Mouse (Mus musculus) layer of hippocampus, adult 18-20 months (tissue): ENCODE measurements at regions not wholly inside any gene's neighbourhood (a gene's known extent, or its start where the extent isn't known, plus 50 kb on each side); places are given as distances from the start of the nearest gene placed in this dataset.

Experiments
- DNase-seq, 2 experiments: peaks; one replicate each; pipeline ENCODE4 v3.0.0; 2022; ENCODE audit warnings: low spot score in 2 of 2

- peak; percentile 75 to 90 for DNase-seq
Observed at GRCm38 (mm10) chr7:77988177-77988576, 749.6 kb downstream of the Ntrk3 start.

DNA sequence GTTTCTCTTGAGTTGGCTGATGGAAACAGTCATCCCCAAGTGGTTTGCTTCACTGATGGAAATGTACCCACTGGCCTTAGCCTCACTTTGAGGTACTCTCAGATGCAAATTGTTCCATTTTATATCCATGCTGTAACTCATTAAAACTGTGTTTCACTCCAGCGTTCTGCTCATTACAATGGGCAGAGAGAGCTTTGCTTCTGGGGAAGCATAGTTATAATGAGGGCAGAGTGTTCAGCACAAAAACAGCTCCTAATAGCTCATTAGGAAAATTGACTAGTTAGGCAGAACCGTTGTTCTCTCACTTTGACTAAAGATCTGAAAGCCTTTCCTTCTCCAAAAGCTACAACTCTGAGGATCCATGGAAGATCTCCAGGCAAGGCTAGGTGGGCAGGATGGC is 771.2 kb downstream of the Ntrk3 start:
- no peak for DNase-seq

DNA sequence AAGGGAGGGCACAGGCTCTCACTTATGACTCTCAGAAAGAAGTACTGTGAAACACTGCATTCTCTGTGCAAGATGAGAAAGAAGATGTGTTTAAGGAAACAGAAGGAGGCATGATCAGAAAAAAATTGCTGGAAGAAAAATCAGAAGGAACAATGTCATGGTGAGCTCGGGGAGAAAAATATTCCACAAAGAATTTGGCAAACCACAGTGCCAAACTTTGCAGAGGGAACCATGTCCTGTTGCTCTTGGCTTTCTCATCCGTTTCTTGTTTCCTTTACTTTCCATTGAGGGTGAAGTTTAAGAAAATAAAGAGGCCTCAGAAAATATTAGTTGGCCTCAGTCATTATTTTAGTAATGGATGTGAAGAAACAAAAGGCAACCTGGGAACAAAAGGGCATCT is 804.4 kb downstream of the Ntrk3 start:
- DNase-seq, result no peak

- no peak for DNase-seq
Observed at GRCm38 (mm10) chr7:77928479-77929467, 809.0 kb downstream of the Ntrk3 start.

- DNase-seq, result no peak
Observed at GRCm38 (mm10) chr7:77899231-77899630, 838.6 kb downstream of the Ntrk3 start.

DNA sequence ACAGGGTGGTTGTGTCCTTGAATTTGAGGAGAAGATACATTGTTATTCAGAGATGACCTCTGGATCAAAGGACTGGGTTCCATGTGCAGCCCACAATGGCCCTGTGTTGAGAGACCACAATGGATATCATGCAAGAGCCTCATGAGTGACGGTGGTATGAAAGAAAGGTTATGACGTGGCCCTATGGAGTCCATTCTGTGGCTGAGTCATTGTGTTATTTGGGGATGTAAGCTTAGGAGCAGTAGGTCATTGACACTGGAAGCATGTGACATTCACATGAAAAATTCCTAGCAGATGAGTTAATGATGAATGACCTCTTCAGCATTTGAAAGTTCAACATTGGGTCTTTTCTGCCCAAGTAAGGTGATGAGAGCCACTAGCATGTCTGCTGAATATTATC is 849.3 kb downstream of the Ntrk3 start:
- no peak for DNase-seq

DNA sequence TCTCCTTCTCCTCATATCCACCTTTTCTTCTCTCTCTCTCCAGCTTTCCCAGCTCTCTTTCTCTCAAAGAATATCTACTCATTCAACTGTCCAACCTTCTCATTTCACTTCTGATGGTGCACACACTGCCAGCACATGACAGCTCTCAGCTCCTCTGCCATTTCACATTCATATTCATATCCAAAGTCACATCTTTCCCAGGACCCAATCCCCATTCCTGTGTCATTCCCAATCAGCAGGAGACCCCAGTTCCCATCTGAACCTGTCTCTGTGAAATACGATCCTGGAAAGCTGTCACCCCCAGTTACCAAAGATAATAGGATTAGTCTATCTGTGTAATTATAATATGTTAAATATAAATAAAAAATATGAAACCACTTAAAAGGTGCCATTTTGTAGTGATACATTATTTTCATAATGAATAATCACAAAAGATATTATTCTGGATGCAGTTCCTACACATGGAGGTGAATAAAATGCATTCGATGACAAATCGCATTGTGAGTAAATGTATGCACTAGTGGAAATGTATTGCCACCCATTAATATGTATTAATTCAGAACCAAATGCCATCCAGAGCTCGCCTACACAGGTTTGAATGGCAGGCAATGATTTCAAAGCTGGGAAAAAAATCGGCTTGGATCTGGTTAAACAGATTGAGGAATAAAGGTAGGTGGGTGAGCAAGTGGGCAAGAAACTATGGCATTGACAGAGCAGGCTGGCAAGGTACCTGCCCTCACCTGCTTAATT is 855.0 kb downstream of the Ntrk3 start:
- DNase-seq, result peak in 1 of 2 experiments; percentile 32

DNA sequence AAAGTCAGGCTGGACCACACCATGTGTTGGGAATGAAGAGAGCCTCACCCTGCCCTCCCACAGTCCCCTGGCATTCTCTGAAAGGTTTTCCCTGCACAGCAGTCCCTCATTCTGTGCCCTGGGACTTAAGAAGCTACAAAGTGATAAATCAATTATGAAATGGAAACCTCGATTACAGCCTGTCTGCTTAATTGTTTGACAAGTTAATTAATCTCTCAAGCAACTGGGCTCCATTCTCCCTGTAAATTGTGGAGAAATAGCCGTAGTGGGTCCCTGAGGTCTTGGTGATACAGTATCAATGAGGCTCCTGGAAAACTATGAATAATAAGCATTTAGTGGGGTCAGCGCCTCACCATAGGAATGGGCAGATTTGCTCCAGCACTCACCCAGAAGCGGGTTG is 870.3 kb downstream of the Ntrk3 start:
- DNase-seq, result no peak

- DNase-seq, result no peak
Observed at GRCm38 (mm10) chr7:77861841-77862240, 876.0 kb downstream of the Ntrk3 start.

DNA sequence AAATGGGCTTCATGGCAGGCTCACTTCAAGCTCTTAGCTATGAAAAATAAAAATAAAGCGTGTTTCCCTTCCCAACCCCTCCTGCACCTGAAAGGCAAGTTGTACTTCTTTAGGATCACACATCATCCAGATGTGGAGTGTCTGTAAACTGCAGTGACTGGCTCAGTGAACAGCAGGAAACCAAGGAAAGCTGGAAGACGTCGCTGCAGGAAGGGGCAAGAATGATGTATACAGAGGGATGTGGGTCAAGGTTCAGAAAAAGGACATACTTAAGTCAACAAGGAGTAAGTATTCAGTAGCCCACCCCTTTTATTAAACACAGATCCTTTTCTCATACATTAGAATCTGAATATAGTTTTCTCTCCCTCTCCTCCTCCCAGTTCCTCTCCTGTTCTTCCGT is 879.4 kb downstream of the Ntrk3 start:
- no peak for DNase-seq

- DNase-seq, result no peak
Observed at GRCm38 (mm10) chr7:77857979-77858378, 879.8 kb downstream of the Ntrk3 start.

DNA sequence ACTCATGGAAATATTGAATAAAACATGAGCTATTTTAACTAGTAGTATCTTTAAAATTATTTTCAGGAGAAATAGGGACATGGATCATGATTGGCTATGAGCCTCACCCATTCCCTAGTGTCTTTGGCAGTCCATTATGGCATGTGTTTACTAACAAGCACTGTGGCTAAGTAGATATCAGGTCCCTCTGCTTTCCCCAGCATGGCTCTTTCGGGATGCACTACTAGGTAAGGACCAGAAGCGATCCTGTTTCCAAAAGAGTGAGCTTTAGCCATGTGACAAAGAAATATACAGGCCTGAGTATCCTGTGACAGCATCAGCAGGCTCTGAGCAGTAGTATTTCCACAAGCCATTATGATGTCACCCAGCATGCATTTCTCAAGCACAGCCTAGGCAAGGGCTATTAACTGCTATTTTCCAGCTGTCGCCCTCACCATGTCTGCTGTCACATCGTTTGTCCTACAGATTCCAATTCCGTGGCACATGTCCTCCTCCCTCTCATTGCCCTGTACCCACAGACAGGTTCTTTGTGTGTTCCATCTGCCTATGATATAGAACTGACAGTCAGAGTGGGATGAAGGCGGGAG is 882.1 kb downstream of the Ntrk3 start:
- no peak for DNase-seq

DNA sequence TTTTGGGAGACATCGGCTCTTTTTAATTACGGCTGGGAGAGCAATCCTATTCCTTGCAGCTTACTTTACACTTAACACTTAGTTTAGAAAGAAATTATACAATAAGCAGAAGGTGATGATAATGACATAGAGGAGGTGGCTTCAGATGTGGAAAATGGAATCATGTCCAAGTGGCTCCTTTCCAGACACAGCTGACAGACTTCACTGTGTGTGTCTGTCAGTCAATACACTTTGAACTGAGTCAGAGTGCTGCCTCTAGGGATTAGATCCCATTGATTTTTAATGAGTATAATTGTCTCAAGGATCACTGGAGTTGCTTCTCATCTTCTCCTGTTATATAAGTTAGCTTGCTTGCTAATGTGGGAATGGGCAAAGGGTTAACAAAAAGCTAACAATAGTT is 882.7 kb downstream of the Ntrk3 start:
- no peak for DNase-seq

- DNase-seq, result no peak
Observed at GRCm38 (mm10) chr7:77824261-77824959, 913.4 kb downstream of the Ntrk3 start.

DNA sequence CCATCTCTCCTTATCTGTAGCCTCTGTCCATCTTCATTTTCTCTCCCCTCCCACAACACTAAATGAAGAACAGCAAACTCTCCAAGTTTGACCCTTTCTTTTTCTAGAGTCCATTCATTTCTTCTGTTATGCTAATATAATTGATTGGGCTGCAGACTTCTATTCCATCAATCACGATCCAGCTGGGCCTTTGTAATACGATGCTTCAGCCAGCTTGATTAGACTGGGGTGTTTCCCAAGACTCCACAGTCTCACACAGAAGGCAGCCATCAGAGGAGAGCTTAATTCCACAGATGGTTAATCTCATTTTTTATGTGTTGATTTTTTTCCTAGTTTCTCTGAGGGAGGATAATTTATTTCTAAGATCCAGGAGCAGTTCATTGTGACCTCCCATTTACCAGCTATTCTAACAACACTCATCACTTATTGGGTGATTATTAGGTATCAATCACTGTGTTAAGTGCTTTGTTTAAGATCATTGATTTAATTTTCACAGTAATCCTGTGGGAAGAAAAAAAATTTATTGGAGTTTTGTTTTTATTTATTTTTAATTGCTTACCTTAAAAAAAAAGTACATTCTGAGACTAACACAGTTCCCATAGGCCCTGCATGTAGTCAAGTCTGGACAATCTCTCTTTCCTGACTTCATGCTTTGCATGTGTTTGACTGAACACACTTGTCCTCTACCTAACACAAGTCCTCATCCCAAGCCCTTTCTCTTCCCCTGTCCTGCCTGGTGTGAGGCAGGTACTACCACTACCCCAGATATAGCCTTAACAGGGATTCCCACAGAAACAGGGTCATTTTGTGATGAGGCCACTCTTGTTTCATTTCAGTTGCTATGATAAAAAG is 925.5 kb downstream of the Ntrk3 start:
- no peak for DNase-seq

DNA sequence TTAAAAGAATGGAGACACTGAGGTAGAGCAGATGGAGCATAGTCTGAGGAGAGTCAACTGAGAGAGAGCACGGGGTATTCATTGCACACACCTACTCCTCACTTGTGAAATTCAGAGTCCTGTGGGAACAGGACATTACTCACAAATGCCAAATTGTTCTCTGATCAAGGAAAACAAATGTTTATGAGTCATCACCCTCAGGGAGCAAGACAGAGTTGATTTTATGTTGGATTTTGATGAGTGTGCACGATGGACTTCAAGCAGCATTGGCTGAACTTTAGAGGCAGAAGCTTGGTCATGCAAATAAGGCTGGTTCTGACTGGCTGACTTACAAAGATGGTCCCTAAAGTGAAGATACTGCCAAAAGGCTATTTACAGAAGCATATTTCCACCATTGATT is 951.0 kb downstream of the Ntrk3 start:
- peak in 1 of 2 experiments; percentile 5 for DNase-seq

DNA sequence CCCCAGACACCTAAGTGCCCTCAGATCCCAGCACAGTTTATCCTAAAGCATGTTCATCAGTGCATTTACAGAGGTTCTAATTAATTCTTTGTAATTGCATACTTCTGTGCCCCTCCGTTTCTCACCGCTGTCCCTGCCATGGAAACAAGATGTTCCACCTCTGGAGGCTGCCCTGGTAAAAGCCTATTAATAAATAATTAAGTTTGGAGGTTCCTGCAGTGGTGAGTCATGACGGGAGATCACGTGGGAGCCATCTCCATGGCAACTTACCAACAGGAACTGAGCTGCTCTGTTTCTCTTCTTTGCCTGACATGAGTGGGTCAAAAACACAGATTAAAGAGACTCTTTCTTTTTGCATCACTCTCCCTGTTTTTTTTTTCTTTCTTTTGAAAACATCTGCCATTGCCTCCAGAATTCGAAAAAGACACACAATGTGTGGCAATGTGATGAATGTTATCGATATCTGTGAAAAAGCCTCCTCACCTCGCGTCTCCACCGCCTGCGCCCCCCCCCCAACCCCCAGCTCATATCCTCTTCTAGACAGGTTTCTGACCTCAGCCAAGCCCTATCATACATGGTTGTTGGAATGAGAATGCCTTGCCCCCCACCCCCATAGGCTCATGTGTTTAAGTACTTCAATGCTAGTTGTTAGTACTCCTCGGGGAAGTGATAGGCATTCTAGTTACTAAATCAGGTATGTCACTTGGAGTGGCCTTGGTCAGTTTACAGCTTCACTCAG is 965.9 kb downstream of the Ntrk3 start:
- DNase-seq, result peak; percentile 63 to 89

- no peak for DNase-seq
Observed at GRCm38 (mm10) chr7:77738996-77739765, 998.6 kb downstream of the Ntrk3 start.
